Mouse (Mus musculus) forebrain, postnatal 0 days (tissue): ENCODE data around the gene Gm49387. TPM values are rescaled to one million over a fixed set of nuclear protein-coding genes. Genes with fewer than 3 reads are reported as not detected.

Experiments
- ATAC-seq: fragments of 200-750 bp; cut with Nextera tagmentation; 2 replicates; pipeline ENCODE4 v1.8.0; 2017; ENCODE audit warnings: mild to moderate bottlenecking, moderate library complexity
- DNase-seq: peaks from one replicate; pipeline ENCODE4 v3.0.0-alpha.2; 2015
- H3K27ac ChIP-seq: fragments of 300-500 bp; sonication (generic); 2 replicates; pipeline ENCODE4 v1.5.1; 2014; ENCODE audit warnings: low read depth, mild to moderate bottlenecking, antibody characterized with exemption, low read length, moderate library complexity, mixed read lengths
- H3K27me3 ChIP-seq: fragments of 300-500 bp; sonication (generic); 2 replicates; pipeline ENCODE4 v1.6.1; 2014; ENCODE audit warnings: mild to moderate bottlenecking, low read length, mixed read lengths; ENCODE audit not compliant: insufficient read depth
- H3K36me3 ChIP-seq: fragments of 300-500 bp; sonication (generic); 2 replicates; pipeline ENCODE4 v1.6.1; 2014; ENCODE audit warnings: mild to moderate bottlenecking, moderate library complexity; ENCODE audit not compliant: insufficient read depth
- H3K4me1 ChIP-seq: fragments of 300-500 bp; sonication (generic); 2 replicates; pipeline ENCODE4 v1.6.1; 2014; ENCODE audit warnings: antibody characterized with exemption; ENCODE audit not compliant: insufficient read depth
- H3K4me2 ChIP-seq: fragments of 300-500 bp; sonication (generic); 2 replicates; pipeline ENCODE4 v1.6.1; 2014; ENCODE audit warnings: low read depth, mild to moderate bottlenecking, moderate library complexity
- H3K4me3 ChIP-seq: fragments of 300-500 bp; sonication (generic); 2 replicates; pipeline ENCODE4 v1.5.1; 2014; ENCODE audit warnings: low read depth, low read length, mixed read lengths
- H3K9ac ChIP-seq: fragments of 300-500 bp; sonication (generic); 2 replicates; pipeline ENCODE4 v1.6.1; 2014; ENCODE audit warnings: mild to moderate bottlenecking
- H3K9me3 ChIP-seq: fragments of 300-500 bp; sonication (generic); 2 replicates; pipeline ENCODE4 v1.6.1; 2016; ENCODE audit warnings: low read length
- CTCF ChIP-seq: sonication (generic); IDR thresholded peaks from 2 replicates; pipeline ENCODE4 v1.5.1; 2016; ENCODE audit warnings: antibody characterized with exemption, control low read depth, low read depth
- WGBS: fragments of 180-500 bp; shearing (Covaris S2); extraction: QIAGEN DNeasy Blood & Tissue Kit; methylation state at CpG from one replicate; pipeline ENCODE4 v1.1.7; 2014; 5-methylcytosine and 5-hydroxymethylcytosine counted together
- polyA plus RNA-seq: library from polyadenylated mRNA; unstranded; fragments of >200 nt; fragmentation: Nextera tagmentation; extraction: Ambion mirVana; gene quantifications from 2 replicates; pipeline ENCODE4 v1.2.1, GENCODE M21; 2015
- total RNA-seq: library from RNA; depleted of rRNA; stranded (reverse); fragments of >200 nt; gene quantifications from 2 replicates; pipeline ENCODE4 v1.2.3, GENCODE M21; 2014

The Gm49387 gene
- total and polyA plus RNA-seq, 2 experiments from 2014 or later: 1.6 TPM; not detected in 1

GRCm38 (mm10) chr14:31661671-31662554, 21.2 kb upstream of the Gm49387 start:
- Histone ChIP-seq H3K36me3 (peaks cover 4% of the 10 kb centered on the region), H3K4me2 (peak overlapping the region; percentile 51), H3K4me1 (peaks cover 10% of the 10 kb centered on the region), H3K9ac (peak overlapping the region; percentile 69), H3K9me3 (no peaks in the 10 kb centered on the region), H3K27me3 (no peaks in the 10 kb centered on the region), H3K27ac (peak overlapping the region; percentile 98), H3K4me3 (peak overlapping the region; percentile 39)
- peak; percentile 60 for TF ChIP-seq CTCF
- ATAC-seq: peak; percentile 96
- peak; percentile 95 for DNase-seq
- under 1% methylated on average over 44 of the region's 44 CpGs for WGBS

GRCm38 (mm10) chr14:31660312-31661093, 19.8 kb upstream of the Gm49387 start:
- no peak overlapping the region for H3K9ac ChIP-seq
- ATAC-seq (no peak), DNase-seq (peak; percentile 29)
- no peak overlapping the region for H3K4me2 ChIP-seq
- peaks cover 10% of the 10 kb centered on the region for H3K4me1 ChIP-seq
- TF ChIP-seq CTCF: no peak
- H3K27ac ChIP-seq: peak overlapping the region; percentile 98
- no peaks in the 10 kb centered on the region for H3K36me3 ChIP-seq
- H3K4me3 ChIP-seq: no peak overlapping the region
- no peaks in the 10 kb centered on the region for H3K27me3 ChIP-seq
- H3K9me3 ChIP-seq: no peaks in the 10 kb centered on the region
- whole genome bisulfite sequencing: 16% methylated on average over 7 of the region's 7 CpGs

GRCm38 (mm10) chr14:31659501-31660181, 19.0 kb upstream of the Gm49387 start:
- ATAC-seq: no peak

GRCm38 (mm10) chr14:31658126-31658680, 17.5 kb upstream of the Gm49387 start:
- no peak overlapping the region for H3K4me3 ChIP-seq
- no peaks in the 10 kb centered on the region for H3K9me3 ChIP-seq
- WGBS: 76% methylated on average over 8 of the region's 8 CpGs
- no peak overlapping the region for H3K9ac ChIP-seq
- no peak overlapping the region for H3K27ac ChIP-seq
- DNase-seq (no peak), ATAC-seq (no peak)
- no peak overlapping the region for H3K4me2 ChIP-seq
- H3K36me3 ChIP-seq: no peaks in the 10 kb centered on the region
- H3K27me3 ChIP-seq: no peaks in the 10 kb centered on the region
- TF ChIP-seq CTCF: no peak
- peaks cover 10% of the 10 kb centered on the region for H3K4me1 ChIP-seq

More at GRCm38 (mm10) chr14:31659501-31660181, 19.0 kb upstream of the Gm49387 start:
- Histone ChIP-seq H3K4me3 (no peak overlapping the region), H3K4me1 (peaks cover 10% of the 10 kb centered on the region), H3K9me3 (no peaks in the 10 kb centered on the region), H3K9ac (peak overlapping the region; percentile 35; the same call in 1 of the 2 replicates), H3K4me2 (no peak overlapping the region), H3K27ac (peak overlapping the region; percentile 98), H3K36me3 (no peaks in the 10 kb centered on the region), H3K27me3 (no peaks in the 10 kb centered on the region)
- 28% methylated on average over 10 of the region's 10 CpGs for WGBS
- DNase-seq: peak; percentile 52
- no peak for TF ChIP-seq CTCF

- Histone ChIP-seq H3K4me3 (no peak overlapping the region), H3K36me3 (no peaks in the 10 kb centered on the region), H3K4me1 (peaks cover 3% of the 10 kb centered on the region), H3K4me2 (no peak overlapping the region), H3K9me3 (no peaks in the 10 kb centered on the region), H3K9ac (no peak overlapping the region), H3K27ac (no peak overlapping the region), H3K27me3 (no peaks in the 10 kb centered on the region)
- peak; percentile 87 for DNase-seq
- 0 out of 2 replicates have a peak, but pooled peaks have one; percentile 14 for ATAC-seq
- WGBS: 34% methylated on average over 5 of the region's 5 CpGs
- TF ChIP-seq CTCF: peak; percentile 93
These were observed 16.4 kb upstream of the Gm49387 start for GRCm38 (mm10) chr14:31656857-31657645.

GRCm38 (mm10) chr14:31656386-31656785, 15.7 kb upstream of the Gm49387 start:
- Histone ChIP-seq H3K36me3 (no peaks in the 10 kb centered on the region), H3K4me2 (no peak overlapping the region), H3K4me3 (no peak overlapping the region), H3K4me1 (peaks cover 3% of the 10 kb centered on the region), H3K27me3 (no peaks in the 10 kb centered on the region), H3K9ac (no peak overlapping the region), H3K9me3 (no peaks in the 10 kb centered on the region), H3K27ac (no peak overlapping the region)
- no peak for TF ChIP-seq CTCF
- ATAC-seq (no peak), DNase-seq (no peak)
- WGBS: 77% methylated on average over 7 of the region's 7 CpGs
